Mouse (Mus musculus) cerebellum, adult 2 months (tissue): ENCODE measurements around the gene Alkbh3. TPM values are rescaled to one million over a fixed set of nuclear protein-coding genes. Genes with fewer than 3 reads are reported as not detected.

Experiments
- DNase-seq, 2 experiments: peaks; one replicate each; pipeline ENCODE4 v3.0.0; 2021
- H3K27ac ChIP-seq: fragments of 200-500 bp; 2 replicates; pipeline ENCODE4 v1.5.1; 2012; ENCODE audit warnings: low read length, control low read depth, inconsistent platforms; ENCODE audit not compliant: insufficient read depth
- H3K27me3 ChIP-seq: fragments of 200-500 bp; 2 replicates; pipeline ENCODE4 v1.6.1; 2012; ENCODE audit warnings: inconsistent platforms, mild to moderate bottlenecking, low read length, moderate library complexity; ENCODE audit not compliant: control insufficient read depth, insufficient read depth
- H3K4me1 ChIP-seq: fragments of 200-500 bp; 2 replicates; pipeline ENCODE4 v1.6.1; 2011; ENCODE audit warnings: low read length; ENCODE audit not compliant: control insufficient read depth, insufficient read depth
- H3K4me3 ChIP-seq: fragments of 200-500 bp; replicated peaks from 2 replicates; pipeline ENCODE3; 2011; ENCODE audit warnings: mild to moderate bottlenecking, low read depth, low read length, control low read depth; ENCODE audit not compliant: insufficient read depth
- CTCF ChIP-seq: fragments of 200-500 bp; IDR thresholded peaks from 2 replicates; pipeline ENCODE4 v1.5.1; 2011; ENCODE audit warnings: low read depth, mild to moderate bottlenecking, control low read depth, low read length, moderate library complexity, borderline replicate concordance; ENCODE audit not compliant: insufficient read depth
- POLR2A ChIP-seq: fragments of 200-500 bp; IDR thresholded peaks from 2 replicates; pipeline ENCODE4 v1.6.1; 2011; ENCODE audit warnings: low read length, control low read depth, borderline replicate concordance; ENCODE audit not compliant: insufficient read depth
- WGBS: fragments of 180-500 bp; shearing (Covaris S2); methylation state at CpG from one replicate; pipeline ENCODE4 v1.1.7; 2018; 5-methylcytosine and 5-hydroxymethylcytosine counted together
- polyA plus RNA-seq: library from polyadenylated mRNA; depleted of rRNA; stranded (reverse); fragments of >200 nt; gene quantifications from 2 replicates; pipeline ENCODE4 v1.2.3, GENCODE M21; 2012

Alkbh3 gene
- polyA plus RNA-seq, 1 experiment, result 52.7 TPM

DNA sequence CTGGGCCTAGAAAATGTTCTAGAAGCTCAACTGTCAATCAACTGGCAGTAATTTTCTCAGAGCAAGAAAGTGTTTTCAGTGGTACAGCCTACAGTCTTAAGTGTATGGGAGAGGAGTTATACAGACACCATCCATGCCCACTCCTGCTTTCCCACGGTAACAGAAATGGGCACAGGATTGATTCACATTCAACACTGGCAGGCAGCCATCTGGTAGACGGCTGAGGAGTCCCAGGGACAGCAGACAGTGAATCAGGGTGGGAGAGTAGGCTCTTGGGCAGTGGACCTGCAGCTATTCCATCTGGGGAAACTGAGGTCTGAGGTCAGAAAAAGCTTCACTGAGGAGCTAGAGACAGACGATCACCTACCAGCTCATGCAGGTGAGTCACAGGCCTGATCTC lies 39.0 kb downstream of the Alkbh3 start:
- Histone ChIP-seq H3K27ac (no peak overlapping the region), H3K27me3 (no peaks in the 10 kb centered on the region), H3K4me3 (no peak overlapping the region), H3K4me1 (peaks cover 9% of the 10 kb centered on the region)
- WGBS, result 30% methylated on average over 3 of the region's 3 CpGs
- no peak for DNase-seq
- TF ChIP-seq POLR2A (no peak), CTCF (no peak)

DNA sequence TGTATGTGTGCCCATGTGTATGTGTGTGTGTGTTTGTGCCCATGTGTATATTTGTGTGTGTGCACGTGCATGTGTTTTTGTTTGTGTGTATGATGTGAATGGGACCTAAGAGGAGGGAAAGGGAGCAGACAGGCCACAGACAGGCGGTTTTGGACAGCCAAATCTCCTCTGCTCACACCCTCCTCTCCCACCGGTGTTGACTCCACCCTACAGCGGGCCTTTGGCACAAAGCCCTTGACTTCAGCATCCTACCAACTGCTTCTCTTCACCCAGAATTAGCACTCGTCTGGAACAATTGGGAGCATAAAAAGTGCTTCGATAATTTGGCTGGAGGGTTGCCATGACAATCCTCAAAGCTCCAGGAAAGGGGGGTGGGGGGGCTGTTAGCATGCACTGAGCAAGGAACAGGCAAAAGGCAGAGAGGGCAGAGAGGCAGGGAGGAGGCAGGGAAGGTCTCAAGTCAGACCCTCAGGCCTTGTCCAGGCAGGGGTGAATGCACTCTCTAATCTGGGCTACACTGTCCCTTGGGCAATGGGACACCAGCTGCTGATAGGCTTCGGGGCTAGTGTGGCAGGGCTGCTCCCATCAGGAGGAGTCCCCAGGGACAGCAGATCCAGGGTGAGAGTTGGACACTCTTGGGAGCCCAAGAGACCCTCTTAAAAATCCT lies 46.0 kb downstream of the Alkbh3 start:
- no peak for TF ChIP-seq CTCF
- no peak for TF ChIP-seq POLR2A
- H3K27me3 ChIP-seq, result no peaks in the 10 kb centered on the region
- DNase-seq, result peak in 1 of 2 experiments; percentile 63
- peaks cover 40% of the 10 kb centered on the region for H3K4me1 ChIP-seq
- no peak overlapping the region for H3K27ac ChIP-seq
- WGBS, result 23% methylated on average over 7 of the region's 7 CpGs
- no peak overlapping the region for H3K4me3 ChIP-seq

DNA sequence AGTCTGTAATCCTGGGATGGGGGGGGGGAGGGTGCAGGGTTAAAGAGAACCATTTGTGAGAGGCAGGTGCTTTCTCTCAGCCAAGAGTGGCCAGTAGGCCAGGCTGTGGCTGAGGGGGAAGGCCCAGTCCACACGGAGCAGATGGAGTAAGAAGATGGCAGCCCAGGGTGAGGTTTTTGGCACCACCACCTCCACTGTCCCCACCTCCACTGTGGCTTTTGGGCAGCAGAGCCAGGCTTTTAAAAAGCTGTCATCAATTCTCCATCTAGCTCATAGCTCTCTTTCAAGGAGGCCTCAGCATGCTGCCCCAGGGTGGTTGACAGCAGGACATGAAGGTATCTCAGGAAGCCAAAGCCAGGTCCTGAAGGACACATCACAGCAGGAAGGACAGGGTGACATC lies 46.8 kb downstream of the Alkbh3 start:
- DNase-seq, result peak in 1 of 2 experiments; percentile 55
- Histone ChIP-seq H3K27me3 (no peaks in the 10 kb centered on the region), H3K27ac (no peak overlapping the region), H3K4me3 (no peak overlapping the region), H3K4me1 (peaks cover 40% of the 10 kb centered on the region)
- 6% methylated on average over 1 of the region's 1 CpGs for WGBS
- TF ChIP-seq CTCF (no peak), POLR2A (no peak)

DNA sequence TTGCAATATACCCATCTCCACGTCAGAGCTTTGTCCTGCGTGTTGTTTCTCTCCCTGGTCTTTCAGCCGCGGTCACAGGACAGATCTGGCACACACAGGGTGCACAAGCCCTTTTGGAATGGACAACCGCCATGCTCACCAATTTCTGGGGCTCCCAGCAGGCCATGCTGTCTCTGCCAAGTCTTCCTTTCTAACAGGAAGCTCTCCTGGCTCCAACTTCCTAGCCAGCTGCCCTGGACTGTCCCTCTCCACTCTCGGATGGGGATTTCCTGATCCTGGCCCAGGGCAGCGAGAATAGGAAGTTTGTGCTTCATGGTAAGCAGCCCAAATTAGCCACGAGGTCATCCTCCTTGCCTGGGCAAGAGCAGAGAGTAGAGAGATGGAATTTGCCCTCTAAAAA lies 48.9 kb downstream of the Alkbh3 start:
- Histone ChIP-seq H3K4me1 (peaks cover 44% of the 10 kb centered on the region), H3K27ac (peak overlapping the region; percentile 75), H3K27me3 (no peaks in the 10 kb centered on the region), H3K4me3 (no peak overlapping the region)
- 3% methylated on average over 8 of the region's 8 CpGs for WGBS
- DNase-seq, result peak; percentile 89 to 94
- TF ChIP-seq POLR2A (no peak), CTCF (no peak)

DNA sequence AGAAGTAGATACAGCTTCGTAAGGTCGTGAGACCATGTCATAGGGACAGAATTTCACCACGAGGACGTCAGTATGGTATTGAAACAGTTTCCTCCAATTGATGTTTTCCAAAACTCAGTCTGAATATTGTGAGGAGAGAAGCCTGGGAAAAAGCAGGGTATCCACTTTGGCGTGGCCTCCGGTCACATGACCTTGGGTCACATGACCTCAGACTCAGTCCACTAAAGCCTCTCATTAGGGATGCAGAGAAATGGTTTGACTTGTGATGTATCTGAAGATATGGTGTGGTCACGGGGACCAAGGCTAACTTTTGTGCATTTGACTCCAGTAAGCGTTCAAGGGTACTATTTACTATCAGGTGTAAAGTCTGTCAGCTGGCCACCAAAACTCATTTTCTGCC lies 51.3 kb downstream of the Alkbh3 start:
- H3K4me3 ChIP-seq, result no peak overlapping the region
- TF ChIP-seq CTCF (no peak), POLR2A (no peak)
- DNase-seq, result no peak
- H3K27me3 ChIP-seq, result no peaks in the 10 kb centered on the region
- no peak overlapping the region for H3K27ac ChIP-seq
- peaks cover 35% of the 10 kb centered on the region for H3K4me1 ChIP-seq
- WGBS, result 92% methylated on average over 8 of the region's 8 CpGs

DNA sequence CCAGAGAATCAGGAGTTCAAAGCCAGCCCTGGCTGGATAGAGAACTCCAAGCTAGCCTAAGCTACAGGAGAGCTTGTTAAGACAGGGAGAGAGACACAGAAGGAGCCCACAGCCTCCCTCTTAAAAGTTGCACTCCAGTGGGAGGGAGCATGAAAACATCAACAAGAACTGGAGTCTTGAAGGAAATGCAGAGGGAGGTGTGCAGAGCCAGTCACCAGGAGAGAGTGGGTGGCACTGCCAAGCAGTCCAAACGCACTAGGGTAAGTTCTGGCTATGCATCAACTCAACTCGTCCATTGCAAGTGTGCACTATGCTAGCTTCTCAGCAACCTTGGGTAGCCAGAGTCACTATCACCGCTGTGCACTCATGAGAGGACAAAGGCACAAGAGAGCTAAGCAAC lies 52.4 kb downstream of the Alkbh3 start:
- 60% methylated on average over 3 of the region's 3 CpGs for WGBS
- Histone ChIP-seq H3K4me1 (peaks cover 25% of the 10 kb centered on the region), H3K4me3 (no peak overlapping the region), H3K27ac (no peak overlapping the region), H3K27me3 (no peaks in the 10 kb centered on the region)
- TF ChIP-seq POLR2A, result no peak
- TF ChIP-seq CTCF, result no peak
- DNase-seq, result no peak

DNA sequence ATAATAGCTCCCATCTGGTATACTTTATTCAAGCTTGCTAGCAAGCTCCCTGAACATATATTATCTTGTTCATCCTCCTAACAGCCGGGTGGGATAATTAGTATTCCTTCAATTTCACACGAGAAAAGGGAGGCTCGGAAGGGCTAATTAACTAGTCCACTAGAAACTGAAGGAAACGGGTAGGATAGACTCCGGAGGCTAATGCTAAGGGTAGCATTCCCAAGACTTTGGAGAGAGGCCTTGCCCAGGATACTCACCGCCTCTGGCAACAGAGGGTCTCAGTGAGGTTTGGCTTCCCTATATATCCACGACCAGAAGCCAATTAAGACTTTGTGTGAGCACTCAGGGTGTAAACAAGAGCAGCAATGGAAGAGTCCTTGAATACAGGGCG lies 52.8 kb downstream of the Alkbh3 start:
- Histone ChIP-seq H3K4me1 (peaks cover 21% of the 10 kb centered on the region), H3K27me3 (no peaks in the 10 kb centered on the region), H3K27ac (no peak overlapping the region), H3K4me3 (no peak overlapping the region)
- TF ChIP-seq CTCF (no peak), POLR2A (no peak)
- 73% methylated on average over 8 of the region's 8 CpGs for WGBS
- no peak for DNase-seq
